Mouse (Mus musculus): ENCODE data around the gene Cdc5l.

The Cdc5l gene

GRCm38 (mm10) chr17:45360950-45361349 lies 72.6 kb downstream of the Cdc5l start:
- DNase-seq = no peak

- no peak for DNase-seq
These were observed 74.1 kb downstream of the Cdc5l start for GRCm38 (mm10) chr17:45359443-45359842.

GRCm38 (mm10) chr17:45356431-45356830 lies 77.1 kb downstream of the Cdc5l start:
- no peak for DNase-seq

- DNase-seq = no peak
These were observed 85.6 kb downstream of the Cdc5l start for GRCm38 (mm10) chr17:45347951-45348350.

All from cerebellum, postnatal 36 days (tissue).